Mouse (Mus musculus) left cerebral cortex, postnatal 25 days (tissue): Measurements from ENCODE around the gene Slc25a22. TPM values are rescaled to one million over a fixed set of nuclear protein-coding genes. Genes with fewer than 3 reads are reported as not detected.

Experiments used
- DNase-seq, 2 experiments: peaks; one replicate each; pipeline ENCODE4 v3.0.0; 2022; ENCODE audit warnings: low spot score in 2 of 2, mixed read lengths in 1 of 2
- intact Hi-C: fragments of 180-260 bp; cut with DNase I; formaldehyde crosslinking; loops from one replicate; pipeline ENCODE4 v1.15.1; 2025
- total RNA-seq, 2 experiments: library from RNA; stranded (reverse); gene quantifications; 2 replicates each; pipeline ENCODE4 v1.2.3; 2021

Slc25a22 gene
- total RNA-seq, 2 experiments from 2014 or later = 292 to 311 TPM

DNA sequence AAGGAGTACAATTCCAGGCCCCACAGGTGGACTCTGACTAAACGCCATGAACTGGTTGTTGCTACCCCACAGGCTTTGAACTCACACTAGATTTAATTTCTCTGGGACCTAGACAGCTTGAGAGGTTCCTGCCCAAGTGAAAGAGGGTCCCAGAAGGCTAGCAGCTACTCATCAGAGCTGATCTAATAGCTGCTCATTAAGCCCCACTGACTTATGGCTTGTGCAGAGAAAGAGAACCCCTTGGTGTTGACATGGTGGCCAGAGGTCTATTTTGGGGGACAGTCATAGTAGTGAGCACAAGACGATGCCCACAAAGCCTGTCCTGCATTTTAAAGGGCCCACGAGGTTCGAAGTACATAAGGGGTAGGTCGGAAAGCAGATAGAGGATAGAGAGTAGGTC lies 36.5 kb upstream of the Slc25a22 start:
- intact Hi-C loops = no loop called here
- no peak for DNase-seq

DNA sequence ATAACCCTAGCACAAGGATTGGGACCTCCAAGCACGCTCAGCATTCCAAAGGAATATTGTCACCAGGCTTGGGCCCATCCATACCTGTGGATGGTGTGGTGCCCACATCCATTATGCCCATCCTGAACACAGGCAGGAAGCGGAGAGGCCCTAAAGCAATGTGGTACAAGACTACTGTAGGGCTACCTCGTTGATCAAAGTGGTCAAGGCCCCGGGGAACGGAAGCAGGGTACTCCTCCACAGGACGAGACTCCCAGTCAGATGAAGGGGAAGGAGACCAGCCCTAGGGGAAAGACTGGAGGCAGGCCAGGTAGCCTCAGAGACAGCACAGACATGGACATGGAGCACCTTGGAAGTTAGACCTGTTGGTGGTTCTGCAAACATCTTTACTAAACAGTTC lies 35.1 kb upstream of the Slc25a22 start:
- DNase-seq = no peak
- intact Hi-C loops = no loop called here

DNA sequence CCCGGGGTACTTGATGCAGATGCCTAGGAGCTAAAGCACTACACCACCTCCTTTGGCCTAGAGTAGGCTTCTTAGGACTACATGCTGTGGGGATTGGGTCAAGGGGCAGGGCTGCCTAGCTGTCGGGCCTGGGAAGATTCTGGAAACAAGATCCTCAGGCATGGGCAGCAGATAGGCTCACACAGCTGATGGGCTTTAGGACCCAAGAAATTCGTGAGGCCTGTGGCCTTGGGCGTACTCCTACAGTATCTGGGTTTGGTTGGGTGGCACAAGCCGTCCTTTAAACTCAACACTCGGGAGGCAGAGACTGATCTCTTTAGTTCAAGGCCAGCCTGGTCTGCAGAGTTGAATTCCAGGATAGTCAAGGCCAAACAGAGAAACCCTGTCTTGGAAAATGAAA lies 34.5 kb upstream of the Slc25a22 start:
- intact Hi-C loops = no loop called here
- DNase-seq = no peak

DNA sequence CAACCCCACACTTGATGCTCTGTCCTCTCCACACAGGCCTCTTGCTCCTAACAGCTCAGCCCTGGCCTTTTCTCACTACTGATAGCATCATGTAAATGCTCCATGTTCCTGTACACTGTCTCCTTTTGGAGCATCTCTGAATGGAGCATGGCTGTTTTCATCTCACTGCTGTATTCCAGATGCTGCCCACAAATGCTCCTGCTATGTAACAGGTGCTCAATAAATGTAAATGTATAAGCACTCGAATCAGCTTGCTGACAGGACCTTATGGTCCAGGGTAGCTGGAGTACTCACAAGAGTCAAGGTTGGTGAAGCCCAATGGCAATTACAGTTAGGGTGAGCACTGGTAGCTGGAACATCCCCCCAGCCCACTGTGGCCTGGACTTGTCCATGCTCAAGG lies 33.5 kb upstream of the Slc25a22 start:
- DNase-seq = no peak
- intact Hi-C loops = no loop called here

DNA sequence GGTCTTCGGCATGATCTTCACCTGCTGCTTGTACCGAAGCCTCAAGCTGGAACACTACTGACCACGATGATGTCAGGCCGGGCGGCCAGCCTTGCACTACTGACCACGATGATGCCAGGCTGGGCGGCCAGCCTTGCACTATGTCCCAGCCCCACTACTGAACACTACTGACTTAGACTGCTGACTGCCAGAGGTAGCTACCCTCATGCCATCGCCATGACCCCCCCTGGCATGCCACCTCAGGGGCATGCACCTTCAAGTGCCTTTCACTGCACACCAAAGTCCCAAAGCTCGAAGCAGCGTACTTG lies 32.9 kb upstream of the Slc25a22 start:
- no peak for DNase-seq
- intact Hi-C loops = no loop called here

DNA sequence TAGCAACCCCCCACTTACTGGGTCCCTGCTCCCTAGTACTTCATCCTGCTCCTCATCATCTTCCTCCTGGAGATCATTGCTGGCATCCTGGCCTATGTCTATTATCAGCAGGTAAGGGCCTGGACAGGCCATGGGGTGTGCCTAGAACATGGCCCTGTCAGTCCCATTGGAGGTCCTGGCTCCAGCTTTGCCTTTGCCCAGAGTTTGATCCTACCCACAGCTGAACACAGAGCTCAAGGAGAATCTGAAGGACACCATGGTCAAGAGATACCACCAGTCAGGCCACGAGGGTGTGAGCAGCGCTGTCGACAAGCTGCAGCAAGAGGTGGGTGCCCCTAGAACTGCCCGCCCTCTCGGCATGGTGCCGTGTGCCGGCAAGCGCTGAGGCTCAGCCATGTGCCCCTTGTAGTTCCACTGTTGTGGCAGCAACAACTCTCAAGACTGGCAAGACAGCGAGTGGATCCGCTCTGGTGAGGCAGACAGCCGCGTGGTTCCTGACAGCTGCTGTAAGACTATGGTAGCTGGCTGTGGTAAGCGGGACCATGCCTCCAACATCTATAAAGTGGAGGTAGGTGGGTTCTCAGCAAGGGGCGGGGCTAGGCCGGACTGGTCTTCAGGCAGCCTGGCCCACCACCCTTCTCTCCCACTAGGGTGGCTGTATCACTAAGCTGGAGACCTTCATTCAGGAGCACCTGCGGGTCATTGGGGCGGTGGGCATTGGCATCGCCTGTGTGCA lies 32.4 kb upstream of the Slc25a22 start:
- intact Hi-C loops = no loop called here
- no peak for DNase-seq

DNA sequence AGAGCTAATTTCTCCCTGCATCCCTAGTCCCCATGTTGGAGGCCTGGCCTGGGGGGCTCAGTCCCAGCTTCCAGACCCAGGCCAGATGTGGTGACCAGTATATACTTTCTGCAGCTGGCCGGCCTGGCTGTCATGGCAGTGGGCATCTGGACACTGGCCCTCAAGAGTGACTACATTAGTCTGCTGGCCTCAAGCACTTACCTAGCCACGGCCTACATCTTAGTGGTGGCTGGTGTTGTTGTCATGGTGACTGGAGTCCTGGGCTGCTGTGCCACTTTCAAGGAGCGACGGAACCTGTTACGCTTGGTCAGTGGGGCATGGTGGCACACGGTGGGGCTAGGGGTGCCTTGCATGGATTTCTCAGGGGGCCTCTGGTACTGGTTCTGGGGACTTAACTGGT lies 31.7 kb upstream of the Slc25a22 start:
- intact Hi-C loops = no loop called here
- DNase-seq = no peak

DNA sequence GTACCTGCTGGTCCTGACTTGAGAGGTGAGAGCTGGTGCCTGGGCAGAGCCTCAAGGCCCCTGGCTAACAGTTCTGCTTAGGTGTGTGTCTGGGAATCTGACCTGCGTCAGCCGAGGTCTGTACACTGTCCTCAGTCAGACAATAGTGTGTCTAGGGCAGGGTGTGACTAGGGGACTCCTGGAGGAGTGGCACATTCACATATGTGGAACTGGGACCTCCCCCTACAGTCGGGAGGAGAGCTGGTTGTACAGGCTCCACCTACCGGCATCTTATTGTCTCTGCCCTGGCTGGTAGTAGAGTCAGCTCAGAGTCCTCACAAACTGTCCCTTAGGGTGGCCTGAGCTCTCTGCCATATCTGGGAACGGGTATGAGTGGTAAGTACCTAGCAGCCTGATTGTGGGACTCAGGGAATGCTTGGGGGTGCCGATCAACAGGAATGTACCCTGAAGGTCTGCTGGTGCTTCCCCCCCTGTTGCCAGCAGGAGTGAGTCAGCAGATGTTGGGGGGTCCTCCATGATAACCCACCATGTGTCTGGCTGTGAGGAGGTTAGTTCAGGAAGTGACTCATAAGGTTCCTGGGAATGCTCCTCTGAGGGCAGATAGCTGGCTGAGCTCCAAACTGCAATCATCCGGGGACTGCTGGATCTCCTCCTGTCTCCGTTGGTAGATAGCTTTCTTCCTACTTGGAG lies 31.0 kb upstream of the Slc25a22 start:
- intact Hi-C loops = no loop called here
- DNase-seq = peak; percentile 59 to 75

DNA sequence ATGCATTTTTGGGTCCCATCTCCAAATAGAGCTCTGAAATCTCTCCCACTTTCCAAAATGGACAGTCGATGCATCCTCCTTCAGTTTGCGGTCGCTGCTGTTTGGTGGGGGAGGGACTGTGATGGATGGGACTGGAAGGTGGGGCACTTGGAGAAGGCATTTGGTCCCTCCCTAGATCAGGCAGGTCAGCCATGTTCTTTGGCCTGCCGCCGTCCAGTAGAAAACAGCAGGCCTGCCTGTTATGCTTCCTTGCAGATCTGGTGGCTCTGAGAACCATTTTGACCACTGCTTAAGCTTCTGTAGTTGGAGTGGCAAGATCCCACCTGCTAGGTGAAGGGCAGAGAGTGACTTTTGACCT lies 30.5 kb upstream of the Slc25a22 start:
- intact Hi-C loops = no loop called here
- no peak for DNase-seq

DNA sequence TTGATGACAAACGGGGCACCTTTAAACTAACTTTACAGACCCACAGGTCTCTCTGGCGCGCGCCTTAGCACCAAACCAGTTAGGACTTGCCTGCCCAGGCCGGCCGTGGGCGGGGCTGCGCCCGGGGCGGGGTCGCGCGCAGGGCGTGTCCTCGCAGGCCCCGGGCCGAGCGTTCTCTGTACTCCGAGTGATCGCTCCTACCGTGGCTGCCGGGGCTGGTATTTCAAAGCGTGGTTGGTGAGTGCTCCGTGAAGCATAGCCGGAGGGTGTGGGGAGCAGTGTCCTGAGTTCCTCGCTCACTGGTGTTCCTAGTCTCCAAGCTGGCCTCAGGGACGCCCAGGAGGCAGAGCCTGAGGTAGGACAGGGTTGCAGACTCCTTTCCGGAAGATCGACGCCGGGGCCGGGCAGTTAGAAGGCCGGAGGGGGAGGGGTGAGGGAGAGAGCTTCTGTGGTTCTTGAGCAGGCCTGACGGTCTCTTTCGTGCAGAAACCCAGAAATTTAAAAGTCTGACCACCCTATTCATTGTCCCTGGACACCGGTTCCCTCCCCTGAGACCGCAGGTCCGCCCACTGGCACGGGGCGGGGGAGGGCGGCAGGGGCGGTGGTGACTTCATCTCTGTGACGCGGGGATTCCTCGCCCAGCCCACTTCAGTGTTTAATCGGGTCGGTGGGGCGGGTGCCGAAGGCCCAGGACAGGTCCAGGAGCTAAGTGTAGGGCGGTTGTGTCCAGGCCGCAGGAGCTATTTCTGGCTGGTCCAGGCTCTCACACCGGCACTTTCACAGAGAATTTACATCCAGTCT lies 29.7 kb upstream of the Slc25a22 start, which contains the start of gene Cd151:
Cd151 (plus strand) TSS at position 163 of the 801 bp plus-strand sequence.
- DNase-seq = peak; percentile 63 to 66
- intact Hi-C loops = no loop called here

DNA sequence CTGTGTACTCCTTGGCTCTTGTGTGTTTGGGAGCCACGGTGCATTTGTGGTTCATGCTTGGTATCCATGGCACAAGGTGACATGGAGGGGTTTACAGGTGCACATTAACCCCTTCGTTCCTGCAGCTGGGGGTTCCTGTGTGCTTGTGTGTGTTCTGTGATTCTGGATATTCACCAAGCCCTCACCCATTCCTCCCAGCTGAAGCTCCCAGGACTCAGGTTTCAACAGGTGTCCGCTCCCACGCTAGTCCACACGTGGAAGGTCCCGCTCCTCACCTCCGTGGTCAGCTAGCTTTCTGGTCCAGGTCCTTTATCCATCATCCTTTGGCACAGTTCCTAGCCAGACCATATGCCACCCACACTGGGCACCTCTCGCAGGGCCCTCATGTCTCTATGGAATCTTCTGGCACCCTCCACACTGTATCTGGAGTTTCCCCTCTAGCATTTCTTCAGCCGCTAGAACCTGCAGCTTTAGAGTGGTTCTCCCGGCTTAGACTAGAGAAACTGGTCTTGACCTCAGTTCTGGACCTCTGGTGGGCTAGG lies 29.0 kb upstream of the Slc25a22 start:
- intact Hi-C loops = no loop called here
- no peak for DNase-seq

DNA sequence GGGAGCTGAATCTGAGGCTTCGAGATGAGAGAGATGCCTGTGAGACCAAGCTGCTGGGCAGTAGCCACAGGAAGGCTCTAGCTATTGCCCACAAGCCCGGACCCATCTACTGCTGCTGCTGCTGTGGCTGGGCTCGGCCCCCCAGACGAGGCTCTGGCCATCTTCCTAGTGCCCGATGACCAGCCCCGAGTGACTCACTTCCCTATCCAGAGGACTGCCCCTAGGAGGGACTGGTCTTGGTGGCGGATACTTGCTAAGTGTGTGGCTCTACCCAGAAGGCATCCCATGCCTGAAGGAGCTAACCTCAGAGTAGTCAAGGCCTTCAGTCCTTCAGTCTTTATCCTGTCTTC lies 28.3 kb upstream of the Slc25a22 start:
- intact Hi-C loops = no loop called here
- DNase-seq = no peak

DNA sequence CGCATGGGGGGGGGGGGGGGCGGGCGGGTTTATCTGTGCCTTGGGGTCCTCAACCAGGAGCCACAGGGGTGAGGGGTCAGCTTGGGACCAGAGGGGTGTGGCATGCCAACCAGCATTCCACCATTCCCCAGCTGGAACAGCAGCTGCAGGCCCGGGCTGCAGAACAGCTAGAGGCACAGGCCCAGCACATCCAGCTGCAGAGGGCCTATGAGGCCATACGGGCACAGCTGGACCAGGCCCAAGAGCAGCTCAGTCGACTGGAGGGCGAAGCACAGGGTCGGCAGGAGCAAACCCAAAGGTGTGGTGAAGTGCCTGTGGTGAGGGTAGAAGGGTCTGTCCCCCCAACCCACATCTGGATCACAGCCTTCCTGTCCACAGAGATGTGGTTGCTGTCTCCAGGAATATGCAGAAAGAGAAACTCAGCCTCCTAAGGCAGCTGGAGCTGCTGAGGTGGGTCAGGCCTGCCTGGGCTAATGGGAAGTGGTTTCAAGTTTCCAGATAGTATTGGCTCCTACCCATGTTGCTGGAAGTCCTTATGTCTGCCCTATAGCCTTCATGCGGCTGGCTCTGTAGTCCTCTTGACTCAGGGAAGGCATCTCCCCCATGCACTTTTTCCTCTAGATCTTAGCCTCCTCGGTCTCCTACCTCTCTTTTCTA lies 27.8 kb upstream of the Slc25a22 start:
- intact Hi-C loops = no loop called here

DNA sequence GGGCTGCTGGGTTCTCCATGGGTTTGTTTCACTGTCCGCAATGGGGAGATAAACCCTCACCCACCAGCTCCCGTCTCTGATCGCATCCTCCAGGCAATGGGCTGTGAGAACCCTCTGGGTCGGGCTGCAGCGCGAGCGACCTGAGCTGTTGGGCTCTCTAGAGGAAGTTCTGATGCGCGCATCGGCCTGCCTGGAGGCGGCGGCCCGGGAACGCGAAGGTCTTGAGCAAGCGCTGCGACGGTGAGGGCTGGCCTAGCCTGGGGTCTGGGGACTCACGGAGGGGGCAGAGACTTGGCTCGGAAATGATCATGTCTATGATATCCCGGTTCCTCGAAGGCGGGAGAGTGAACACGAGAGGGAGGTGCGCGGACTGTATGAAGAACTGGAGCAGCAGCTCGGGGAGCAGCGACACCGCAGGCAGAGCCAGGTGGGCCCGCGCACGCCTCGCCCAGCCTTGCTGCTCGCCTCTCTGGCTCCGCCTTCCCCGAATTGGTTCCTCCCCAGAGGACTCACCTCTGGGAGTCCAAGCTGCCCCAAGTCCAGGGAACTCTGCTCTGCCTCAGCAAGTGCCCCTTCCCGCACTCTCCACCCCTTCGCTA lies 27.0 kb upstream of the Slc25a22 start:
- intact Hi-C loops = no loop called here
- no peak for DNase-seq

More for the DNA sequence above, 27.8 kb upstream of the Slc25a22 start:
- DNase-seq = no peak

DNA sequence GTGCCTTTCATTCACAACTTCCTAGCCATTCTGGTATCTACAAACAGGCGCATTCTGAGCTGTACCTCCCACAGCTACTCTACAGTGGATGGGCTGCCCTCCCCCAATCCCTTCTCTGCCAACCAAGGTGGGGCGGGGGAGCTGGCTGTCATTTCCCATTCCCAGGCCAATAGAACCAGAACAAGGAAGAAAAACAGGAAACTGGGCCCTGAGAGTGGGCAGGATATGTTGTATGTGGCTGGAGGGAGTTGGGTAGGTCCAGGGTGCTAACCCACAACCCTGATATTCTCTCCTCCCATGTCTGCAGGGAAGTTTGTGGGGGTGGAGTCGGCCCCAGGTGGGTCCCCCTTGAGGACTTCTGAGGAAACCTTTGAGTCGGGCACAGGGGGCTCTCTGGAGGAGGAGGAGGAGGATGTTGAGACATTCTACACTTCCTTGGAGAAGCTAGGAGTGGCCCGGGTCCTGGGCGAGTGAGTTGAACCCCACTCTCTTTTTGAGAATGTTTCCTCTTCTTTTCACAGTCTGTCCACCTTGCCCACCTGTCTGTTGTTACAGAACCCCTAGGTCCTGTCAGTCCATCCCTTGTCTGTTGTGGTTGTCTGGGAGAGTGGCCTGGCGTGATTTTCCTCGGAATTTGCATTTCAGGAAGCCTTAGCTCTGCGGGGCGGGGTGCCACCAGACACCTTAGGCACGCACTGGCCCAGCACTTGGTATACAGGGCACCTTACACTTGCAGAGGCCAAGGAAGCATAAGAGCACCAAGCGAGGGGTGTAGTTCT lies 26.3 kb upstream of the Slc25a22 start:
- DNase-seq = peak in 1 of 2 experiments; percentile 57
- intact Hi-C loops = no loop called here

DNA sequence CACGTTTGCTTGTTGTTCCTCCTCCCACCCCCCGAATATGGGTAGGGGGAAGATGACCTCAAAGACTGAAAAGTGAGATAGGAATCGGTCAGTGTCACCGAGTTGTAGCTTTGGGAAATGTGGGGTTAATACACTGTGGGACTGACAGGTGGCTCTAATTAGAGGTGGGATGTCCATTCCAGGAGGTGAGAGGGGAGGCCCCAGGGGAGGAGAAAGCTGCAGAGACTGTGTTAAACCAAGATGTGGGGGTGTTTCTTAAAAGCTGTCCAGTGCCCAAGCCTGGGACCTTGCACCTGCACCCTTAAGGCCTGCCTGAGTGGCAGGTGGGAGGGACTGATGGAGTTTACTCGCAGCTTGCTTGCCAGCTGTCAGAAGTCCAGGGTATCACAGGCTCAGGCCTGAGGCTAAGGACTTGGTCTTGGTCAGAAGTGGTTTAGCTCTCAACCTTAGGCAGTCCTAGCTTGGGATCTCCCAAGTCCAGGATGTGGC lies 24.7 kb upstream of the Slc25a22 start:
- intact Hi-C loops = no loop called here

DNA sequence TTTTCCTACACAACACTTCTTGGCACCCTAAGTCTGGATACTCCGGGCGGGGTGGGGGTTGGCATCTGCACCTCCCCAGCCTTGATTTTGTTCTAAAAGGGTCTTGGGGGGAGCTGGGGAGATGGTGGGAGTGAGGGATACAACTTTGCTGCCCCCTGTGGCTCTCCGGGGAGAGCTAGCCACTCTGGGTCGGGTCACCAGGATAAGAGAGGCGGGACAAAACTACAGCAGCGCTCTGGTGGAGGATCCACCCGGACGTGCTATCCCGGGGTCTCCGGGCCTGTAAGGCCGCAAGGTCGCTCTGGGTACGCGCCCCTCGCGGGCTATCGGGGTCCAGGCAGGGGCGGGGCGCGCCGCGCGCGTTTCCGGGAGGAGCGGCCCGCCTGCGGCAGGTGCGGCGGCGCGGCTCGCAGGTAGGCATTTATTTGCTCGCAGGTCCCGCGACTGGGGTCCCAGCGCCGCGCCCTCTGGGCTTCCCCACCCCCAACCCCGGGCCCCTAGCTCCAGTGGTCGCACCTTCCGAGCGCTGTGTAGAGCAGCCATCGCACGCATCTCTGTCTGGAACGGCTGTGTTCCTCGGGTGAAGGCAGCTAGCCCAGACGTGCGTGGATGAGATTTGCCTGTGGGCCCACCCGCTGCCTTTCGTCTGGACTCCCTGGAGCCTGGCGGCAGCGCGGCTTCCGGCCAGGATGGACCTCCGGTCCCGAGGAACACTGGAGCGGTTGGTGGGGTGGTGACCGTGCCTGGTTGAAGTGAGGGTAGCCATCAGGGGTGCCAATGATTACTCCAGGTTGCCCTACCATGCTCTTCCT lies 24.0 kb upstream of the Slc25a22 start:
- intact Hi-C loops = no loop called here

More for the DNA sequence above, 24.7 kb upstream of the Slc25a22 start:
- no peak for DNase-seq

More for the DNA sequence above, 24.0 kb upstream of the Slc25a22 start:
- no peak for DNase-seq
